Mouse (Mus musculus) cerebellum, adult (tissue): Measurements from ENCODE around the gene Tctn3.

ENCODE experiments used
- ATAC-seq: cut with Nextera tagmentation; 2 replicates; pipeline ENCODE4 v1.9.2; 2017; ENCODE audit warnings: mild to moderate bottlenecking, moderate library complexity, mixed read lengths; ENCODE audit not compliant: insufficient number of reproducible peaks, low FRiP score, low TSS enrichment

Gene Tctn3

DNA sequence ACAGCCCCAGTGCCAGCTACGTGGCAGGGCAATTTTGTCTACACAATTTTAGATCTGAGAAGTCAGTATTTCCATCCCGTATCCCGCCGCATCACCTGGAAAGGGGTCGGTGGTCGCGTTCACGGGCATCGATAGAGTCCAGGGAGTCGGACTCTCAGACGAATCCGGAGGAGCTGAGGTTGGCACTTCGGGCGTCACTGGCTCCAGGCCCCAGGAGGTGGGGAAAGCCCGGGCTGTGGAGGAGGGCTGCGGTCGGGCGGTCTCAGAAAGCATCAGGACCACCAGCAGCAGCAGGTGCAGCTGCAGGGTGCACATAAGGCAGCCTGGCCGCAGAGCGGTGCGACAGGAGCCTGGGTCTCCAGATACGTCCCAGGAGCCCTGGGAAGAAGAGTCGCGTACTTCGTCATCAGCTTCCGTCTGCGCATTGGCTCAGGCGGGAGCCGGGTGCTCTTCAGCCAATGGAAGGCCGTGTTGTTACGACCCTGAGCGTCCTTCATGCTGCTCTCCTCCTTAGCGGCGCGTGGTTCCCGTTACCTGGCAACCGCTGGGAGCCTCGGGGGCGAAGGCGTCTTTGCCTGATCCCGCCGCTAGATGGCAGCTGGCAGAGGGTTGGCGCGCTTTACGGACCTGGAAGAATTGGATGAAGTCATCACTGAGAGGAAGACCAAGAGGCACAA lies at the start of gene Tctn3, which contains the start of gene Entpd1:
Tctn3 (minus strand) TSS at position 404 of the 677 bp plus-strand sequence.
Entpd1 (plus strand) TSS at position 537 of the 677 bp plus-strand sequence.
- ATAC-seq: peak; percentile 100

DNA sequence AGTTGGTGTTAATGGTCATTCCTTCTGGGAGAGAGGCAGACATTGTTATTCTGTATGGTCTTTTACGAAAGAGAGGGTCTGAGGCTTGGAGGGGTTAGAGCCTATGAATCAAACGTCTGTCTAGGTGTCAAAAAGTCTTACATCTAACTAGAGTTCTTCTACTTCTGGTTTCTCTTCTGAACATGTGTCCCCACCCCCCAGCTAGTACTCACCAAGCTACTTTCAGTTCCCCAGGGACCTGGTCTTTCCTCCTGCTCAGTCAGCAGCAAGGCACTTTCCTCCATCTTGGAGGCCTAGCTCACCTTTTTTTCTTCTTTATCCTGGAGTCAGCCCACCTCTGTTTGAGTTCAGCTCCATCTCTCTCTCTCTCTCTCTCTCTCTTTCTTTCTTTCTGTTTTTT lies 49.1 kb upstream of the Tctn3 start:
- no peak for ATAC-seq

- ATAC-seq: no peak
These were observed 48.5 kb upstream of the Tctn3 start for GRCm38 (mm10) chr19:40660510-40660909.

- ATAC-seq: no peak
These were observed 47.8 kb upstream of the Tctn3 start for GRCm38 (mm10) chr19:40659651-40660478.

DNA sequence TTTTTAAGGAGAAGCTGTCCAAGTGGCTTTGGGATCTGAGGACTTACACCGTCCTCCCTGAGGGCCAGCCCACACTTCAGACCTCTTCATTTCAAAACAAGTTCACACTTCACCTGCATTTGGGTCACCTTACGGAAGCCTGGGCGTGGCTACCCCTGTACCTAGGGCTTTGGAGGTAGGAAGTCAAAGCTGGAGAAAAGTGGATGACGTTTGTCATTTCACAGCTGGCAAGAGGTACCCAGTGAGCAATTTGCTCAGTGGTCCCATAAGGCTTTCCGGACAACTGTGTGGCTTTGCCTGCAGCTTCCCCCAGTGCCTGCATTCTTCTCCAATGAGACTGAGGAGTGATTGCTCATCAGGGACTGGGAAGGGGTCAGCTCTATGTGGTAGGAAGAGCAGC lies 46.9 kb upstream of the Tctn3 start:
- no peak for ATAC-seq

DNA sequence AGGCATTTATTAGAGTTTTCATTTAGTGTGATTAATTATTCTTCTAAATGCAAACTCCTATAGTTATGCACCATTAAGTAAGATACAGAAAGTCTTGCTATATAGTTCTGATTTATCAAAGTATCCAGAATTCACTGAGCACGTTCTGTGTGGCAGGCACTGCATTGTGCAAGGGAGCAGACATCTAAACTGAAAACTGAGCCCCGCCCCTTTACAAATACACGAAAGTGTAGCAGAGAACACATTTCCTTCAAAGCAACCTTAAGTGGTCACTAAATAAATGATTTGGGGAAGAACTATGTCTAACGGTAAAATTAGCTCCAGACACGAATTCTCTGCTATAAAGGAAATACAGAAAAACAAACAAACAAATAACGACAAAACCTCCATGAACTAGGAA lies 46.2 kb upstream of the Tctn3 start:
- no peak for ATAC-seq

DNA sequence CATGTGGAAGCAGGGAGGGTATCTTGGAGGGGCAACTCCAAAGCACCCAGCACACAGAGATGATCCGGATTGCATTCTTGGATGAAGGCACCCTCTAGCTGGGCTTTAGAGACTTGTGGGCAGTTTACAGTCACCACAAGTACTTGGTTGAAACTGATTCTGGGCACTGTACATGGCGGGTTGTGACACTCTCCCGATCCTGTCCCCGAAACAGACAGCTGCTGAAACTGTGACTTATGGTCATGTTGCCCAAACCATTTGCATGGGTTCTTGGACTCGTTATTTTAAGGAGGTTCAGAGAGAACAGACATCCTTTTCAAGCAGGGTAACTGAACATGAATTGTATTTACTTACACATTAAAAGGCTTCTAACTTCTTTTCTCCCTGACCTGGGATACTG lies 44.2 kb upstream of the Tctn3 start:
- no peak for ATAC-seq

- ATAC-seq: no peak
These were observed 38.1 kb upstream of the Tctn3 start for GRCm38 (mm10) chr19:40650090-40650489.

DNA sequence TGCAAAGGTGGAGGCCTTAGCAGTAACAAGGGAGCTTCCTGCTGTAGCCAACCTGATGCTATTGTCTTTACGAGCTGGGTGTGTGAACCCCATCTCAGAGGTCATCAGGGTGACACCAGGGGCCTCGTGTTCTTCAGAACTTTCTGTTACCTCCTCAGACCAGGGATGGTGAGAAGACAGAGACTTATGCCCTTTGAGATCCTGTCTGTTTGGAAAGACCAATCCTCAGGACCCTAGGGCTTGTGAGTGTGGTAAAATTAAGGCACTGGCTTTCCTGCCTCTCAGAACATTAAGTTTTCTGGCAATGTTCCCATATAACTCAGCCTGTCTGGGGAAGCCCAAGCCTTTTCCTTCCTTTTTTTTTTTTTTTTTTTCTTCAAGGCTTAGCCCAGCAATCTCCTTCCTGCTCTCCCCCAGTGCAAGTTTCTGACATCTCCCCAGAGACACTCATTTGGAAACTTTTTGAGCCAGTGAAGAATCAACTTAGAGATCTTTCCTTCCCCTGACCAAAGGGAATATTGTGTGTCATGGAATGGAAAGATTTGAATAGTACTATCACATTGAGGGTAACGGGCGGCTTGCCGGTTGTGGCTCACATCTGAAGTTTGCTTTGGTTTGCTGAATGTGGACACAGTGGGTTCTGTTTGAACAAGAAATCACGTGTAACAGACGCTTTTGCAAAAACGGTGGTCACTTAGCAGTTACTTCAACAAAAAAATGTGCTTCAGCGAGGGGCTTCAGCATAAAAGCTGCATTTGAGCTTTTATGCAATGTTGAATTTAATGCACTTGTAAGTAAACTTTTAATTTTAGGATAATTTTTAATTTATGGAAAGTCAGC lies 35.5 kb upstream of the Tctn3 start:
- ATAC-seq: no peak

DNA sequence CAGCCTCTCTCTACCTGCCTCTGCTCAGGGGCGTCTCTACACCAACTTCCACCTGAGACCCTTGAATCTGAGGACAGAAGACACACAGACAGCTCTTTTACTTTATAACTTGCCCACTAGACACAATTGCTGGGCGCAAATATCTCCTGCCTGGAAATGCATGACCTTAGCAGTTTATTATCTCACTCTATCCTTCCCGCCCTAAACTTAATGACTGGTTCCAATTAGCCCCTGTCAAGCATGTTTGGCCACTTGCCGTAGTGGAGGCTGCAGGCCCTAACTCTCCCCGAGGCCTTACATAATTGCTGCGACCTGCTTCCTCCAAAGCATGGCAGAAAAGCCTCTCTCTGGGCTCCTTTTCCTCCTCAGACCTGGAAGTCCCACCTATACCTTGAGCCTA lies 34.3 kb upstream of the Tctn3 start:
- no peak for ATAC-seq

- no peak for ATAC-seq
These were observed 31.8 kb upstream of the Tctn3 start for GRCm38 (mm10) chr19:40643846-40644245.

DNA sequence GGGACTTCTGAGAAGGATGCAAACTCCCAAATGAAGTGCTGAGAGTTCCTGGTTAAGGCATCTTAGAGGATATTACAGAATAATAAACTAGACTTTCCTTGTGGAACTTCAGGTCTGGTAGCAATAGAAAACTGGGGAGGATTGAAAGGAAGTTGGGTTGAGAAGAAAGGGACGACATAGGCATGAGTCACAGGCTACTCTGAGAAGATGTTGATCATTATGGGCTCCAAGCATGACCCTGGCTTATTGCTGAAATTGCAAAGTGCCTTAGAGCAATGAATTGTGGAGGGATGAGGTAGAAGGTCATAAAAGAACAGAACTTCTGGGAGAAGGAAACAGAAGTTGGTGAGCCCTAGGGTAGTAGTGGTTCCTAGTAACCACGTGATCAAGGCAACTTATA lies 28.8 kb upstream of the Tctn3 start:
- no peak for ATAC-seq

DNA sequence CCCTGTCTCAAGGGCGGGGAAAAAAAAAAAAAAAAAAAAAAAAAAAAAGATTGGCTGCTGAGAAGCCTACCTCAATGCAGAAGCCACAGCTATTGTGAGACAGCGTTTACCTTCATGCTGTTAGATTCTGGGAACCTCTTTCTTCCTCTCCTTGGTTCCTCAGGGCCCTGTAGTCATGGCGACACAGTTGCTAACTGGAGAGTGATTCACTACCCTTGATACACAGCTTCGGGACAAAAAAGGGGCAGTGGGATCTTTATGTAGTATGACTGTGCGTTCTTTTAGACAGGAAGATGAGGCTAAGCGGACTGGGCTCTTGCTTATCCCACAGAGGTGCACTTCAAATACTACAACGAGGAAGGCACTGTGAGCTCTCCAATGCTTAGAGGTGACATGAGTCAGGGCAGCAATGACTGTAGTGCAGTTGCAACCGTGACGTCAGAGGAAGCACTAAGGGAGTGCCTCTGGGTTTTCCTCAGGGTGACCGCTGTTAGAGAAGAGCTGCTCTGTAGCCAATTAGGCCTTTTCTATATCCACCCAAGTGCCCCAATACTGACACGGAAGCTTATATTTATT lies 27.8 kb upstream of the Tctn3 start:
- no peak for ATAC-seq

- no peak for ATAC-seq
These were observed 26.5 kb upstream of the Tctn3 start for GRCm38 (mm10) chr19:40638582-40638981.

DNA sequence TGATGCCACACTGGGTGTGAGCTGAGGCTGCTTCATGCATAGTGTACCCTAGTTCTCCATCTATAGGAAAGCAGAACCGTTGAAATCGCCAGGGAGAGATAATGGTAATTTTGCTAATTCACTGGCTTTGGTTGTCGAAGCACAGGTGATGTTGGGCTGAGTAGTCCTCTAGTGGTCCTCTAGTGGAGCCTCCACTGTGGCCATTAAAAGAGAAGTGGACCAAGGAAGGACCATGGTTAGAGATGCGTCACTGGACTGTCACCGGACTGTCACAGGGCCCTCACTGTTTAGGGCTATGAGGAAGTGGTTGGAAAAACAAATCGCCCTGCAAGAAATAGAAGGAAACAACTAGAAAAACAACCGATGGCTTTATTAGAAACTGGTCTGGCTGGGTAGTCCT lies 25.6 kb upstream of the Tctn3 start:
- no peak for ATAC-seq

- ATAC-seq: no peak
These were observed 25.1 kb upstream of the Tctn3 start for GRCm38 (mm10) chr19:40637091-40637490.

GRCm38 (mm10) chr19:40633144-40633543 lies 21.1 kb upstream of the Tctn3 start:
- no peak for ATAC-seq

- no peak for ATAC-seq
These were observed 20.6 kb upstream of the Tctn3 start for GRCm38 (mm10) chr19:40632668-40633067.

DNA sequence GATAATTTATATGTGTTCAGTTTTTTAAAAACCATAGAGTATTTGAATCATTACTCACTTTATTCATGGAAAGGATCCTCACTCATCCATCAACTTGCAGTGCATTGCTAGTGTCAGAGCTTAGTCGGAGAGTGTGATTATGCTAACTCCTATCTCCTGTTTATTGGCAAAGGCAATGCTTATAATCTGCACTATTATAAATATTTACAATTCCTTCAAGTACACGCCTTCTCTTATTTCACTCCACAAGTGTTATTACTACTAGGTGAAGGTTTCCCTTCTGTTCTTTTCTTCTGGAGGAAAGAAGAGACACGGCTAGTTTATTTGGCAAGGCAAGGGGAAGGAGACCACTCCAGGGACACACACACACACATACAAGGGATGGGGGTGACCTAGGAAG lies 20.2 kb upstream of the Tctn3 start:
- ATAC-seq: no peak

GRCm38 (mm10) chr19:40630606-40631005 lies 18.6 kb upstream of the Tctn3 start:
- no peak for ATAC-seq

DNA sequence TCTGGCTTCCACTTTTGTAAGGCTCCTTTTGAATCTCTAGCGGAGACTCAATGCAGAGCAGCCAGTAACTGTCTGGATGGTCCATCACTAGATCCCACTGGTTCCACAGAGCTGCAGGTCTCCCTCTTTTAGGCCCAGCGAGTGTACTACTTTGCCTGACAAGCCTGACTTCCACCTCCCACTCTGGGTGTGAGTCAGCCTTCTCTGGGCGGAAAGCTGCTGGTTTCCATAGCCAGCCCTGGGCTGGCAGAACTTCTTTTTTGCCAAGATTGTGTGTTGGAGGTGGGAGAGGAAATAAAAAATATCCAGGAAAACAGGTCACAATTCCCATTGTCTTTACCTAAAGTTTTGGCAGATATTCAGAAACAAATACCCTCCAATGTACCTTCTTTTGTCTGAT lies 18.1 kb upstream of the Tctn3 start:
- ATAC-seq: no peak
